Mouse (Mus musculus): Measurements from ENCODE around the gene Mgat1. TPM values are rescaled to one million over a fixed set of nuclear protein-coding genes. Genes with fewer than 3 reads are reported as not detected.
"Not testable (repeated sequence)": the region's sequence is repeated elsewhere in the genome, so short reads cannot be mapped to it uniquely, and the experiment has no call there.

Gene Mgat1
- 10 to 100 TPM; 41.0 to 49.9 TPM for total RNA-seq (2021)
- long read RNA-seq, experiment 1, transcript Mgat1-213 (4 exons, 3,151 nt), result minor isoform, 14 of 77 reads
- long read RNA-seq, experiment 1, transcript Mgat1-212 (3 exons, 633 nt), result minor isoform, 7 of 77 reads
- long read RNA-seq, experiment 1, transcript Mgat1-202 (3 exons, 2,729 nt), result minor isoform, 10 of 77 reads
- long read RNA-seq, experiment 1, transcript Mgat1-201 (3 exons, 2,976 nt), result major isoform, 34 of 77 reads
- long read RNA-seq, experiment 1, partial matches to known transcripts, result 5 of 77 reads
- long read RNA-seq, experiment 1, other reads (novel, unspliced or antisense), result 7 of 77 reads
- long read RNA-seq, experiment 2, transcript Mgat1-202 (3 exons, 2,729 nt), result minor isoform, 13 of 71 reads
- long read RNA-seq, experiment 2, transcript Mgat1-201 (3 exons, 2,976 nt), result major isoform, 29 of 71 reads
- long read RNA-seq, experiment 2, transcript Mgat1-213 (4 exons, 3,151 nt), result minor isoform, 17 of 71 reads
- long read RNA-seq, experiment 2, partial matches to known transcripts, result 4 of 71 reads
- long read RNA-seq, experiment 2, other reads (novel, unspliced or antisense), result 6 of 71 reads

DNA sequence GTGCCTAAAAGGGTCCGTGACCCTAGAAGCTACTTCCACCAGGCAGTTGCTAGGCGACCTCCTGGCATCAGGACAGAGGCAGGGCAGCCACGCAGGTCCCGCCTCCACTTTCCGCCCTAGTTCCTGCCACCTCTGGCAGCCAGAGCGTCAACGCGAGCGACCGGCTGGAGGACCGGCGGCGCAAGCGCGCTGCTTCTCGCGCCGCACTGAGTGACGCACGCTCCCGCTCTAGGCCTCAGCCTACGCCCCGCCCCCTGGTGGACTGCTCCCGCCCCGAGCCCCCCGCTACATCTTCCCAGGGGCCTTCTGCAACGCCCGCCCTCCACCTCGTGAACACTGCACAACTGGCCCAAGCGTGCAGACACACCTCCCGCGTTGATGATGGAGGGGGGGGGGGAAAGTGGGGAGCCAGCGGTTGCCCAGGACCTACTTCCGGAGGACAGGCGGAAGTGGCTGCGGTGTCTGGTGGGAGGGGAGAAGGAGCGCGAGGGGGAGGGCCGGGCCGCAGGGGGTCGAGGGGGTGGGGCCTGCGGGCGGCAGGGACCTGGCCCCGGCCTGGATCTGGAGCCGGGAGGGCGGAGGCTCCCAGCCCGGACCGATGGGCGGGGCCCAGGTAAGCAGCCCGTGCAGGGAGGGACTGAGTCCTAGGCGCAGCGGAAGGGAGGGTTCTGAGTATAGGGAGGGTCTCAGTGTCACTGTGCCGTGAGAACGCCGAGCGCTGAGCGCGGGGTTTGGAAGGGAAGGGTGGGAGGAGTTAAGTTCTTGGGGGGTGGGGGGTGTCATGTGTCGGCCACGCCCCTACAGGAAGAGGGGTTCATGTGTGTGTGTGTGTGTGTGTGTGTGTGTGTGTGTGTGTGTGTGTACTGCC is at the start of gene Mgat1:
Gene Mgat1 (plus strand): TSS at position 465 of the 868 bp plus-strand sequence.
- peak; percentile 92 for DNase-seq (ENCODE audit: low spot score)

GRCm38 (mm10) chr11:49194771-49195170 is 49.2 kb upstream of the Mgat1 start:
- not testable (repeated sequence) for DNase-seq (ENCODE audit: low spot score)

GRCm38 (mm10) chr11:49195819-49196322 is 48.1 kb upstream of the Mgat1 start:
- no peak for DNase-seq (ENCODE audit: low spot score)

DNA sequence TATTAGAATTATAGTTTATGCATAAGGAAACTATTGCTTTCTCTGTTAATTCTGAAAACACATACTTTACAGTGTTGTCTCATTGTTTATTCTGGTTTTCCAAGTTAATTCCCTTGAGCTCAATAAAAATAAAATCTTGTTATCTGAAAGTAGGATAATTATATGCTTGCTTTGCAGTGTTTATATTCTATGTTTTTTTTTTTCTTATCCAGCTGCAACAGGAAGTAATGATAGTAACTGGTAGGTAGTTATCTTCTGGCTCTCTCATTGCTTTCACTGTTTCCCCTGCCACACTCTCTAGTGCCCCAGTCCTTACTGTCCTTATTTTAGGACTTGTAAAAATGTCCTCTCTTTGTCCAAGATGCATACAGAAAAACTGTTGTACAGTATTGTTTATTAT is 43.3 kb upstream of the Mgat1 start:
- no peak for DNase-seq (ENCODE audit: low spot score)

- DNase-seq (ENCODE audit: low spot score), result no peak
These were observed 42.8 kb upstream of the Mgat1 start for GRCm38 (mm10) chr11:49201142-49201541.

DNA sequence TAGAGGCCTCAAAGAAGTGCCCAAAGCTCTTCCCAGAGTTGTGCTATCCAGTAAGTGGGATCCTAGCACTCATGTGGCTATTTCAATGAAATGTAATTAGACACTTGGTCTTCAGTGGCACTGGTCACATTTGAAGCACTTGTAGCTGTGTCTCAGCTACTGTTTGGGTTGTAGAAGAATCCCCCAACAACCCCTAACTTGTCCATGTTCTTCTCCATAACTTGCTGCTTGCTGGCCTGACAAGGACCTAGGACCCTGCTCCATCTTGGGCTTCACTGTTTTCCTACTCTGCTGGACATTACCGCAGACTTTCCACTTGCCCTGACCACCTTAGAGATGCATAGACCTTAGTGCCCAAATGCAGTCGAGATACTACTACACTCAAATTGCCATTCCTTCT is 41.9 kb upstream of the Mgat1 start:
- no peak for DNase-seq (ENCODE audit: low spot score)

DNA sequence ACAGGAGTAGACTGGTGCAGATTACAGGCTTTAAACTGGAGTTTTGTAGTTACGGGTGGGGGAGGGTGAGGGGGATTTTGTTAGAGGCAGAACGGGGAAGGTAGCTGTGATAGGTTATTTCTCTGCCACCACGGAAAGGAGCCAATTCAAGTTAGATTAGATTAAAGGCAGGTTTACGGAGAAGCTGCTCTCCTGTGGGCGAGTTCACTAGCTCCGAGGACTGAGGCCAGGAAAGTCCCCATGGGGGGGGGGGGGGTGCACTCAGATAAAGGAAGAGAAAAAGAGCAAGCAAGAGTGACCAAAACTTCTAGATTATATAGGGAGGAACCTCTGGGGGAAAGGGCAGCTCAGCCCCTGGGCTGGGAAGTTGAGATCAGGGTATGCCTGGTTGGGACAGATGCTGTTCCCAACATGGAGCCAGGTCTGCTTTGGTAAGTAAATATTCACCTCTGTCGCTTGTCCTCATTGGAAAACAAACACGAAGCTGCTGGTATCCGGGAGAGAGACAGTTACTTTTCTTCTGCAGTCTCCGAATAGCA is 41.4 kb upstream of the Mgat1 start:
- no peak for DNase-seq (ENCODE audit: low spot score)

GRCm38 (mm10) chr11:49203129-49203768 is 40.7 kb upstream of the Mgat1 start, which contains the start of gene Zfp62:
Zfp62 (plus strand) TSS chr11:49203292.
- DNase-seq (ENCODE audit: low spot score), result peak; percentile 95

DNA sequence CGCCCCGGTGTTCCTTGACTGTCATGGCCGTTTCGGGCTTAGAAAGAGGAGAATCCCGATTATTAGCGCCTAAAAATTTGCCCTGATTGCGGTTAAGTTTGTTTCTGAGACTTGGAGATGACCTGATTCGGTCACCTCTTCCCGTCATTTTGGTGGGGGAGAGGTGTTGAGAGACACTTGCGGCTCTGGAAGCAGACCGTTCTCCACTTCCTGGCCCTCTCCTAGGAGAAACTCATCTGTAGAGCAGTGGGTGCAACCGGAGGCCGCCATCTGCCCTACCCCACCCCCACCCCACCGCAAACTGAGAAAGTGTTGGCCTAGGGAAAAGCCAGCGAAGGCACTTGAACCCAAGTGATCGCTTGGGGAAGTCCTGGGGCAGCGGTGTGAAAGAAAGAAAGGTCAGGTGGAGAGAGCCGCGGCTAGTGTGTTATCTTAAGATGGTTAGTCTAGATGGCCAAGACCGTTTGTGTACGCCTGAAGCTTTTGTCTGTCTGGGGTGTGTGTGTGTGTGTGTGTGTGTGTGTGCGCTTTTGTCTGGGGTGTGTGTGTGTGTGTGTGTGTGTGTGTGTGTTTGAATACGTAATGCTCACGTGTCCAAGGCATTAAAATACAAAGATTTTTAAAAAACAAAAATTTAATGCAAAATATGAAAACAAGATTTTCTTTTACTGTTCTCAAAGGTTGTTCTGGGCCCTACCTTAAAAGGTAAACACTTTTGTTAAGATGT is 40.1 kb upstream of the Mgat1 start:
- no peak for DNase-seq (ENCODE audit: low spot score)

GRCm38 (mm10) chr11:49205080-49205590 is 38.9 kb upstream of the Mgat1 start:
- no peak for DNase-seq (ENCODE audit: low spot score)

- DNase-seq (ENCODE audit: low spot score), result no peak
These were observed 36.5 kb upstream of the Mgat1 start for GRCm38 (mm10) chr11:49207495-49207894.

GRCm38 (mm10) chr11:49212577-49212976 is 31.4 kb upstream of the Mgat1 start:
- DNase-seq (ENCODE audit: low spot score), result no peak

DNA sequence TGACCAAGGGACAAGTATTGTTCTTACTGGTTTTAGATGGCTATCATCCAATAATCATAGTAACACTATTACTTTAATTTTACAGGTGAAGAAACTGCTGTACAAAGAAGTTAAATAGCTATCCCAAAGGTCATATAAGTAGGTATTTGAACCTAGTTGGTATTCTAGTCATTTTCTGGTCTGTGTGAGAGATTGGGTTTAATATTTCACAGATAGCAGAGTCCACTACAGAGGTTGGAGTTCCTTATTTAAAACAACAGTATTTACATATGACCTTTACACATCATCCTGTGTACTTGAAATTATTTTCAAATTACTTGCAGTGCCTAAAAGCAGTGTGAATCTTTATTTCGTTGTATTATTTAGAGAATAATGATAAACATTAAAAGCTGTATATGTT is 30.5 kb upstream of the Mgat1 start:
- DNase-seq (ENCODE audit: low spot score), result no peak

GRCm38 (mm10) chr11:49219271-49219670 is 24.7 kb upstream of the Mgat1 start:
- DNase-seq (ENCODE audit: low spot score), result no peak

DNA sequence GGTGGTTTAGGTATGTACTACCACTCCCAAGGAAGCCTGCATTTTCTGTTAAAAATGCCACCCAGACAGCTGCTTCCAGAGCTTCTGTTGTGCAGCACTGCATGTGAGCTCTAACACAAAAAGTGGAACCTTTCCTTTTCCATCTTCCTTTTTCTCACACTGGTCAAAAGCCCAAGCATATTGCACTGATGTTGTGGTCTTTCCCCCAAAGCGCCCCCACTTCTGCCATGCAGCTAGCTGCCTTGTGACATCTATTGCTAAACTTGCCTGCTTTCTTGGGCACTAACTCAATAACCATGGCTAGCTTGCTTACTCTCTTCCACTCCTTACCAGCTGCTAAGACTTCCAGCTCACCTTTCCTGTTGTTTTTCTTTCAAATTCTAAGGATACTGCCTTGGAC is 19.5 kb upstream of the Mgat1 start:
- DNase-seq (ENCODE audit: low spot score), result no peak

DNA sequence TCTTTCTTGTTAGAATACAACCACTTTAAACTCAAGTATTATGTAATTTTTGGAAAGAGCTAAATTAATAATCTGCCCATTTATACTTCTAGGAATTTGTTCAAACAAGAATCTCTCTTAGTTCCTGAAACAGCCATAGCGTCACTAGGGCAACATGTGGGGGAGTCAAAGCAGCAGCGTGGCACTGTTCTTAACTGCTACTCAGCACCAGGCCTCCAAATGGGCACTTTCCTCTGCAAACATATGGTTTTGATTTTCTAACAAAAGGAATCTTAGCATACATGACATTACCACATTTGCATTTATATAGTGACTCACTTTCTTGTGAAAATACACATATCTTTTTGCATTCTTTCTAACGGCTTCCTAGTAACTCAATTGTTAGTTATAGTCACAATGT is 11.2 kb upstream of the Mgat1 start:
- no peak for DNase-seq (ENCODE audit: low spot score)

- no peak for DNase-seq (ENCODE audit: low spot score)
These were observed 8.4 kb upstream of the Mgat1 start for GRCm38 (mm10) chr11:49235459-49236207.

- no peak for DNase-seq (ENCODE audit: low spot score)
These were observed 7.1 kb upstream of the Mgat1 start for GRCm38 (mm10) chr11:49236891-49237290.

- no peak for DNase-seq (ENCODE audit: low spot score)
These were observed 6.5 kb upstream of the Mgat1 start for GRCm38 (mm10) chr11:49237532-49237931.

Measured in gastrocnemius, adult 18-20 months (tissue).